Mouse (Mus musculus): ENCODE data around the gene Eno1. TPM values are rescaled to one million over a fixed set of nuclear protein-coding genes. Genes with fewer than 3 reads are reported as not detected.

The Eno1 gene
- total RNA-seq (2015; ENCODE audit: low replicate concordance) (79.6 and 121 TPM in 2 replicates), total RNA-seq (2017; ENCODE audit: low replicate concordance) (21.2 and 44.2 TPM in 2 replicates)

DNA sequence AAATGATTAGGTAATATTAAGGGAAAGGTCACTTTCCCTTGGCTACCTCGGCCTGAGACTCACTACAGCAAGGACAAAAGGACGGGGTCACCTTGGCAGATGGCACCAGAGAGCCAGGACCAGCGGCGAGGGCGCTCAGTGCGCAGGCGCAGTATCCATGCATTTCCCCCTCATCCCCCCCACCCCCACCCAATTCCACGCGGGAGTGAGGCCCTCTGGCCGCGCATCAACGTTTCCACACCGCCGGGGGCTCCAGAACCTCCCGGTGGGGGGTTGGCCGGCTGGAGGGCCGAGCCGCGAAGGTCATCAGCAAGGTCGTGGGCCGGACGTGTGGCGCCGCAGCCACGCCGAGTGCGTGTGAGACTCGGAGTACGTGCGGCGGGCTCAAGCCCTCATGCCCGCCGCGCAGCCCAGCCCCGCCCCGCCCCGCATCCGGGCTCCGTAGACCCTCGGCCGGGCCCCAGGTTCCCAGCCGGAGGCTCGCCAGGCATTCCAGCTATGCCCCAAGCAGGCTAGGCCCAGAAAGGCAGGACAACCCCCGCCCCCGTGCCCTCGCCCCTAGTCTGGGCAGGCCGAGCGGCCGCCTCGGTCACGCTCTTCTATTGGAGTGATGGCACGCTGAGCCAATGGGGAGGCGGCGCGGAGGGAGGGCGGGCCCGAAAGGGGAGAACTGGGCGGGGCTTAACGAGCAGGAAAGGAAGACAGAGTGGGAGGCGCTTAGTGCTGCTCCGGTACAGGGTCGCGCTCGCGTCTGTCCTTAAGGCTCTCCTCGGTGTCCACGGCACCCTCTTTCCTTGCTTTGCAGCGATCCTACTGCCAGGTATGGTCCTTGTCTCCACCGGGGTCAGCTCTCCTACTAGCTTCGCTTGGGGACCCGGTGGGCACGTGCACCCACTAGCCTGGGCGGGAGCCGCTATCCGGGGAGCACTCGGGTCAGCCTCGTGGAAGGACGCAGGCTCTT lies at the start of gene Eno1:
Gene Eno1, plus strand, starts transcription at position 201 of the 961 bp plus-strand sequence.
- ATAC-seq (replicated peaks; ENCODE audit: low FRiP score, poor library complexity, severe bottlenecking) = peak; percentile 93

DNA sequence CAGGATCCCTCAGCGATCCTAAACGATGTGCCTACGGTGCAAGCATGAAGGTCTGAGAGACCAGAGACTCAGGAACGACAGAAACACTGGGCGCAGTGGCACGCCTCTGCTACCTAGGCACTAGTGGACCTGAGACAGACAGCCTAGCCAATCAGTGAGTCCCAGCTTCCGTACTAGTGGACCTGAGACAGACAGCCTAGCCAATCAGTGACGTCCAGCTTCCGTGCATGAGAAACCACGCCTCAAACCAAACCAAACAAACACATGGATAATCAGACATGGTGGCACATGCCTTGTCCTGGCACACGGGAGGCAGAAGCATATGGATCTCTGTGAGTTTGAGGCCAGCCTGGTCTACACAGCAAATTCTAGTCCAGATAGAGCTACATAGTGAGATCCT lies 48.3 kb upstream of the Eno1 start:
- ATAC-seq (replicated peaks; ENCODE audit: low FRiP score, poor library complexity, severe bottlenecking) = no peak

DNA sequence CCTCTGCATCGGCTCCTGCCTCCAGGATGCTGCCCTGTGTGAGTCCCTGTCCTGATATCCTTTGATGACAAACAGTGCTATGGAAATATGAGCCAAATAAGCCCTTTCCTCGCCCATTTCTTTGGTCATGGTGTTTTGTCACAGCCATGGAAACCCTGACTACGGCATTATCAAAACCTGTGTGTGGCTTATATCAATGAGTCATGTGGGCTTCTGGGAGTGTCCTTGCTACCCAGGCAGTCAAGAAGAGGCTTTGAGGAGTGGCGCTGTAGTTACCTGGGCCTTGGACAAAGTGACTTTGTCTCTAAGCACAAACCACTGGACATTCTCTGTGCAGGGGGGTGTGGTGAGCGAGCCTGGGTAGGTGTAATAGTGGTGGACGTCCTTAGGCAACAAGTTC lies 44.3 kb upstream of the Eno1 start:
- ATAC-seq (replicated peaks; ENCODE audit: low FRiP score, poor library complexity, severe bottlenecking) = no peak

DNA sequence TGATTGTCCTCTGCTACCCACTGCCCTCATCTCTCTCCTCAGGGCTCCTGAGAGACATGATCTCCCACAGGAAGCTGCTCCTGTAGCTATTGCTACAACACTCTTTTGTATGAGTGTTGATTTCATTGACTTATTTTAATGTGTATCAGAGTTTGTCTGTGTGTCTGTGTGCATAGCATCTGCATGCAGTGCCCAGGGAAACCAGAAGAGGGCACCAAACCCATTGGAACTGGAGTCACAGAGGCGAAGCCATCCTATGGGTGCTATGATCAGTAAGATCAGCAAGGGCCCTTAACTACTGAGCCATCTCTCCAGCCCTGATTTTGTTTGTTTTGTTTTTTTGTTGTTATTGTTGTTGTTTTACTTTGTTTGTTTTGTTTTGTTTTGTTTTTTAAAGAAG lies 42.6 kb upstream of the Eno1 start:
- peak; percentile 66 for ATAC-seq (replicated peaks; ENCODE audit: low FRiP score, poor library complexity, severe bottlenecking)

- ATAC-seq (replicated peaks; ENCODE audit: low FRiP score, poor library complexity, severe bottlenecking) = no peak
Measured at GRCm38 (mm10) chr4:150198268-150198667, 38.3 kb upstream of the Eno1 start.

DNA sequence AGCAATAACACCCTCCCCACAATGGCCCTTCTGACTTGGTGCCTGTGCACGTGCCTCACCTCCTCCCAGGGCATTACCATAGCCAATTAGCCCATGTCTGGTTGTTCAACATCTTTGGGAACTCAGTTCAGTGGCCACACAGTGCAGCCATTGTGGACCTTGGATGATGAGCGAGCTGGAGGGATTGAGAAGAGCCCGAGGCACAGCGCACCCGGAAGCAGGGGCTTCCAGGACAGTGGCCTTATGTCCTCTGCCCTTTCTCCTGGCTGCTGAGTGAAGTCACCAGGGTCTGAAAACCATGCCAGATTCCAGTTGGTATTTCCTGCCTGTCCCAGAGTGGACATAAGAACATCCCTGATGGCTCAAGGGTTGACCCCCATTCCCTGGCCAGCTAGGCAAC lies 35.3 kb upstream of the Eno1 start, which contains the start of gene Car6:
Gene Car6, minus strand, starts transcription at position 101 of the 400 bp plus-strand sequence.
- ATAC-seq (replicated peaks; ENCODE audit: low FRiP score, poor library complexity, severe bottlenecking) = no peak

DNA sequence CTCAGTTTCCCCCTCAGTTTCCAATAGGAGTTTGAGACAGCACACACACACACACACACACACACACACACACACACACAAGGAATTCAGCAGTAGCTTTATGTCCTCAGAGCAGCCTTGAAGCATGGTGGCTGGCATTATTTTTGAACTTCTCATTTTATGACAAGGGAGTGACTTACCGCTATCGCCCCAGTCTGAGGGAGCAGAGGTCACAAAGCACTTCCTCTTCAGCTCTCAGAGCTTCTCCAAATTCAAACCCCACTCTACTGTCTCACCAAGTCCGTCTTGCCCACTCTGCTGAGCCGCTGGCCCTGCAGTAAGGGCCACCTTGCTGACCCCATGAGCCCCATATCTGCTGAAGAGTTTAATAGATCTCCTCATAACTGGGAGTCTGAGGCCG lies 33.8 kb upstream of the Eno1 start:
- ATAC-seq (replicated peaks; ENCODE audit: low FRiP score, poor library complexity, severe bottlenecking) = no peak

DNA sequence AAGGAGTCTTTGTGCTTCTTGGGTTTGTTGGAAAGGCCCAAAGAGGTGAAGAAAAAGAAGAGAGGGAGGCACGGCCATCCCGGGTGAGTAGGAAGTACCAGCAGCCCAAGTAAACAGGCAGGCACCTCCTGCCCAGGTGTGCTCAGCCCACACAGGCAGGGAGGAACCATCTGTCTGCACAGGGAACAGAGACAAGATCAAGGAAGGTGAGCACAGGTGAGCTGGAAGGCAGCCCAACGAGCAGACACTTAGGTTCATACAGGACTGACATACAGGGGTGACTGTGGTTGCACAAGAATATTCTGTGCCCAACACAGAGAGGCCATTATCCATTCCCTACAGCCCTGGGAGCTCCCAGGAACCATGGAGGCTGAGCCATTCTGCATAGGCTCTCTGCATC lies 31.6 kb upstream of the Eno1 start:
- ATAC-seq (replicated peaks; ENCODE audit: low FRiP score, poor library complexity, severe bottlenecking) = no peak

- no peak for ATAC-seq (replicated peaks; ENCODE audit: low FRiP score, poor library complexity, severe bottlenecking)
Measured at GRCm38 (mm10) chr4:150209751-150210150, 26.8 kb upstream of the Eno1 start.

DNA sequence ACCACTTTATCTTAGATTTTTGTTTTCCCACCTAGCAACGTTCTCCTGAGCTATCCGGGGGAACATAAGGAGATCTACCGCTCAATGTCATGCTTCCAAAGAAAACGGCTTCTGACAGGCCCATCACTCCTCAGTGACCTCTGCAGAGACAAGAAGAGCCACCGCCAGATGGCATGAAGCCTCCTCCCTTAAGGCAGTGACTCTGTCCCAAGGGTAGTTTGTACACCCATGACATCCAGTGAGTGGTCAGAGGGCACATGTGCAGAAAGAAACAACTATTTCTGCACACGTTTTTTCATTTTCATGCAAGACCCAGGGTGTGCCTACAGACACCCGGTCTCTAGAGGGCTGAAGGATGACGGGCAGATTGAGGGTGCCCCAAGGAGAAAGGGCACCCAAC lies 26.2 kb upstream of the Eno1 start:
- no peak for ATAC-seq (replicated peaks; ENCODE audit: low FRiP score, poor library complexity, severe bottlenecking)

- no peak for ATAC-seq (replicated peaks; ENCODE audit: low FRiP score, poor library complexity, severe bottlenecking)
Measured at GRCm38 (mm10) chr4:150211930-150212552, 24.5 kb upstream of the Eno1 start.

GRCm38 (mm10) chr4:150212553-150212971 lies 24.0 kb upstream of the Eno1 start:
- ATAC-seq (replicated peaks; ENCODE audit: low FRiP score, poor library complexity, severe bottlenecking) = no peak

- no peak for ATAC-seq (replicated peaks; ENCODE audit: low FRiP score, poor library complexity, severe bottlenecking)
Measured at GRCm38 (mm10) chr4:150213910-150214309, 22.6 kb upstream of the Eno1 start.

- ATAC-seq (replicated peaks; ENCODE audit: low FRiP score, poor library complexity, severe bottlenecking) = no peak
Measured at GRCm38 (mm10) chr4:150216423-150216822, 20.1 kb upstream of the Eno1 start.

DNA sequence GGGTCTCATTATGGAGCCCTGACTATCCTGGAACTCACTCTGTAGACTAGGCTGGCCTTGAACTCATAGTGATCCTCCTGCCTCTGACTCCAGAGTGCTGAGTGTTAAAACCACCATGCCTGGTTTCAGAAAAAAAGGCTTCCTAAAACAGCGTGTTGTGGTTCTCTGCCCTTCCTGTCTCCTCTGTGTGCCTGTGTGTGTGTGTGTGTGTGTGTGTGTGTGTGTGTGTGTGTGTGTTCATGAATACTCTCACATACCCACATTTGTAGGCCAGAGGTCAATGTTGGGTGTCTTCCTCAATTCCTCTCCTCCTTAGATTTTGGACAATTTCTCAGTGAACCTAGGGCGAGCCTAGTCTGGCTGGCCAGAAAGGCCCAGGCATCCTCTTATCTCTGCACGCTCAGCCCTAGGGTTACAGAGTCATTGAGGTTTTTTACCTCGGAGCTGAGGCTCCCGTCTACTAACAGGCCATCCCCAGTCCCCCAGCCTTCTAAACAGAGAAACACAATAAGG lies 19.4 kb upstream of the Eno1 start:
- no peak for ATAC-seq (replicated peaks; ENCODE audit: low FRiP score, poor library complexity, severe bottlenecking)

- ATAC-seq (replicated peaks; ENCODE audit: low FRiP score, poor library complexity, severe bottlenecking) = no peak
Measured at GRCm38 (mm10) chr4:150217935-150218334, 18.6 kb upstream of the Eno1 start.

GRCm38 (mm10) chr4:150219501-150220292 lies 16.8 kb upstream of the Eno1 start:
- ATAC-seq (replicated peaks; ENCODE audit: low FRiP score, poor library complexity, severe bottlenecking) = no peak

GRCm38 (mm10) chr4:150220584-150220983 lies 15.9 kb upstream of the Eno1 start:
- no peak for ATAC-seq (replicated peaks; ENCODE audit: low FRiP score, poor library complexity, severe bottlenecking)

DNA sequence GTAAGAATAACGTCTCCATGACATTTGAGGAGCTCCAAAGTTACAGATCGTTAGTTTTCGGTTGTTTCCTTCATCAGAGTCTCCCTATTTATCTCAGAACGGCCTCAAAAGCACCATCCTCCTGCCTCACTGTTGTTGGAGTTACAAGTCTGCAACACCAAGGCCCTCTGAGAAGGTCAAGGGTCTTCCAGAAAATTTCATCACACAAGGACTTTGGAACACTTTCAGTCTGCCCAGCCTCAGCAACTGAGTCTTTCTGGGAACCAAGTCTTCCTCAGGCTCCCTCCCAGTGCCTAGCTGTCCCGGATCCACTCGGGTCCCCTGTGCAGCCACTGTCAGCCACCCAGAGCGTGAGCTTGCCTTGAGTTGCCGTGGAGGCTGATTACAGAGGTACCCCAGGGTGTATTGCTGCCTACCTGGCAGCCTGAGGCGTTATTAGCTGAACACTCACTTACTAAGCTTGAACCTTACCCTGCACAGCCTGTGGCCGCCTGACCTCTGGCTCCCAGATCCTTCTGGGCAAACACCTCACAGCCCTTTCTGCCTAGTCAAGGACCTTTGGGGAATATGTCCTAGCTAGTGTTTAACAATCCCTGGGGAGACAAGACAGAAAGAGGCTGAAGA lies 15.4 kb upstream of the Eno1 start:
- no peak for ATAC-seq (replicated peaks; ENCODE audit: low FRiP score, poor library complexity, severe bottlenecking)

All from erythroid progenitor cell, adult 5-6 weeks (primary cell).